Mouse (Mus musculus): ENCODE measurements around the gene Fgf18. TPM values are rescaled to one million over a fixed set of nuclear protein-coding genes. Genes with fewer than 3 reads are reported as not detected.

The Fgf18 gene
- polyA plus RNA-seq (2012; ENCODE audit: low replicate concordance): 0.17 and 0.36 TPM in 2 replicates

DNA sequence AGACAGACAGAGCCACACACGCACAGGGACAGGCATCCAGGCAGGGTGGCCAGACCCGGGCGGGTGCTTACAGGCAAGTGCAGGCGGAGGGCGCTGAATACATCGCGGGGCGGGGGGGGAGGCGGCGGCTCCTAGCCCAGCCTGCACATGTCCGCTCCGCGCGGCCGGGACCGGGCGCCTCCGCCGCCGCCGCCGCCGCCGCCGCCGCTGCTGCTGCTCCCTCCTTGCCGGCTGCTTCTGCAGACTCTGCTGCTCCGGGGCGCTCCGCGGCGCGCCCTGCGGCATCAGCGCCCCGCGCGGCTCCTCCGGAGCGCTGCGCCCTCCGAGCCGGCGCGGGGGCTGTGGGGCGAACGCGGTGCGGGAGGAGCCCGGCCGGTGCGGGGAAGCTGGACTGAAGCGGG lies at the start of gene Fgf18:
TSS of gene Fgf18 (minus strand) at position 230 of the 401 bp plus-strand sequence.

DNA sequence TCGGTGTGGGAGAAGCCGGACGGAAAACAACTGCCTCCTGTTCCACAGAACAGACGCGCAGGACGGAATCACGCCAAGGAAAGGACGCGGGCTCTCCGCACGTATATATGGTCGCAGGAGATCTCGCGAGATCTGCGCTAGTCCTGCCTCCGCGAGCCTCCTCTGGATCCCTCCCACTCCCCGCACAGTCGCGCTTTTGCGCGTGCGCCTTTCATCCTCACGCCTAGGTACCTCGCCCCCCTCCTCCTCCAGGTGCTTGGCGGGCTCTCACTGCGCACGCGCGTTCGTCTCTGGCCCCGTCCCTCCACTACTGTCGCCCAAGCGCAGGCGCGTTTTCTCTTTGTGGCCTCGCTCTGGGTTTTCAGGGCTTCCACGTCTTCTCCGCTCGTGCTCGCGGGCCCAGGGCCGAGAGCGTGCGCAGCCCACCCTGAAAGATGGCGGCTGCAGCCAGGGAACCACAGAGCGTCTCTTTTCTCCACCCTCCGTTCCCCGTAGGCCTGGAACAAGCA lies 15.9 kb upstream of the Fgf18 start, which contains the start of gene Npm1:
TSS of gene Npm1 (minus strand) at position 209 of the 509 bp plus-strand sequence.

Other genes with a start within 250 kb of the Fgf18 start
- gene Npm1, start 15.8 kb upstream of the Fgf18 start, polyA plus RNA-seq (2012; ENCODE audit: low replicate concordance): 17.4 and 88.8 TPM in 2 replicates
- gene Tlx3, start 56.2 kb upstream of the Fgf18 start, polyA plus RNA-seq (2012; ENCODE audit: low replicate concordance): not detected in 2 replicates
- not detected in 2 replicates for gene Gm12117, start 129.3 kb upstream of the Fgf18 start, polyA plus RNA-seq (2012; ENCODE audit: low replicate concordance)

All from hematopoietic multipotent progenitor cell, adult 10-12 weeks (in vitro differentiated cells).